Mouse (Mus musculus): ENCODE measurements around the gene Gm37240. TPM values are rescaled to one million over a fixed set of nuclear protein-coding genes. Genes with fewer than 3 reads are reported as not detected.

Gene Gm37240
- polyA plus RNA-seq, 1 experiment from 2014 or later, result 0.48 TPM

- no peaks in the 10 kb centered on the region for H3K4me1 ChIP-seq
- H3K27ac ChIP-seq, result no peak overlapping the region
- H3K4me2 ChIP-seq, result no peak overlapping the region
- H3K9me3 ChIP-seq (replicated peaks), result peaks cover 9% of the 10 kb centered on the region; the same call in 1 of the 2 replicates
- H3K36me3 ChIP-seq (ENCODE audit: poor library complexity, severe bottlenecking), result no peaks in the 10 kb centered on the region
- no peak overlapping the region for H3K9ac ChIP-seq
- 77% methylated on average over 6 of the region's 9 CpGs for WGBS
- H3K4me3 ChIP-seq, result no peak overlapping the region
- no peaks in the 10 kb centered on the region for H3K27me3 ChIP-seq
- no peak for ATAC-seq
Measured at GRCm38 (mm10) chr3:84603212-84603611, 1284.1 kb downstream of the Gm37240 start.

DNA sequence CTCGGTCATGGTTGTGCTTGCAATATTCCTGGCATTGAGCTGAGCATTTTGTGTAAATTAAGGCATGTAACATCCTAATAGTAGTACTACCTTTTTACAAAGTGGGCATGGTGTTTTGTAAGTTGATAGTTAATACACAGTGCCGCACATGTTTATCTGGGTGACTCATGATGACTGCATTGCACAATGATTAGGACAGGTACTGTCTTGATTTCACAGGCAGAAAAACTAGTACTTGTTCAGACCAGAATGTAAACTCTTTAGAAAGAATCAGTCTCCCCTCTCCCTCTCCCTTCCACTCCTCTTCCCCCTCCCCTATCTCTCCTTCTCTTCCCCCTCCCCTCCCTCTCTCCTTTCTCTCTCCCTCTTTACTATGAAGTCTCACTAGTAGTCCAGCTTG, 1284.6 kb downstream of the Gm37240 start:
- no peak overlapping the region for H3K27ac ChIP-seq
- H3K4me3 ChIP-seq, result no peak overlapping the region
- H3K9ac ChIP-seq, result no peak overlapping the region
- H3K36me3 ChIP-seq (ENCODE audit: poor library complexity, severe bottlenecking), result no peaks in the 10 kb centered on the region
- peaks cover 9% of the 10 kb centered on the region; the same call in 1 of the 2 replicates for H3K9me3 ChIP-seq (replicated peaks)
- no peak for ATAC-seq
- no peak overlapping the region for H3K4me2 ChIP-seq
- H3K27me3 ChIP-seq, result no peaks in the 10 kb centered on the region
- no peaks in the 10 kb centered on the region for H3K4me1 ChIP-seq
- 92% methylated on average over 2 of the region's 2 CpGs for WGBS

- Histone ChIP-seq H3K36me3 (ENCODE audit: poor library complexity, severe bottlenecking) (no peaks in the 10 kb centered on the region), H3K4me3 (no peak overlapping the region), H3K9ac (no peak overlapping the region), H3K4me2 (no peak overlapping the region), H3K27me3 (0 out of 2 replicates have a peak, but pooled peaks cover 4% of the 10 kb centered on the region), H3K27ac (no peak overlapping the region), H3K4me1 (no peaks in the 10 kb centered on the region), H3K9me3 (replicated peaks) (peaks cover 9% of the 10 kb centered on the region; the same call in 1 of the 2 replicates)
- no peak for ATAC-seq
- 86% methylated on average over 9 of the region's 9 CpGs for WGBS
Measured at GRCm38 (mm10) chr3:84601870-84602495, 1285.3 kb downstream of the Gm37240 start.

DNA sequence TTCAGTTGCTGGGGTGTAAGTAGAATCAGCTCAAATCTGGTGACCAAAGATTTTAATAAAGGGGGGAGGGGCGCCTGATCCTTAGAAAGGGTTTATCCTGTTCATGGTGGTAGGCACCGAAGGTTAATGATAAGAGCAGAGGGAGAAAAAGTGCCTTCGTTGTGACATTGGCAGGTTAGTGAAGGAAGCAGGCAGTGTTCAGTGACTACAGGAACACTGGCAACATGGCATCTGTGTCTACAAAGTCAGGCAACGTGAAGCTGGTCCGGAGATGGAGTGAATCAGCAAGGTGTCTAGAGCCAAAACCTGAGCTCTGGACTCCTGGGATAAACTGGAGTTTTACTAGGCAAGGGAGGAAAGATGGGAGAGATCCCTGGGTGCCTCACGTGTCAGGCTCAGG, 1288.6 kb downstream of the Gm37240 start:
- H3K27me3 ChIP-seq, result peaks cover 9% of the 10 kb centered on the region
- H3K9ac ChIP-seq, result no peak overlapping the region
- no peak overlapping the region for H3K27ac ChIP-seq
- H3K9me3 ChIP-seq (replicated peaks), result no peaks in the 10 kb centered on the region
- no peak for ATAC-seq
- no peak overlapping the region for H3K4me2 ChIP-seq
- peaks cover 12% of the 10 kb centered on the region for H3K4me1 ChIP-seq
- H3K36me3 ChIP-seq (ENCODE audit: poor library complexity, severe bottlenecking), result no peaks in the 10 kb centered on the region
- H3K4me3 ChIP-seq, result no peak overlapping the region
- 84% methylated on average over 6 of the region's 6 CpGs for WGBS

DNA sequence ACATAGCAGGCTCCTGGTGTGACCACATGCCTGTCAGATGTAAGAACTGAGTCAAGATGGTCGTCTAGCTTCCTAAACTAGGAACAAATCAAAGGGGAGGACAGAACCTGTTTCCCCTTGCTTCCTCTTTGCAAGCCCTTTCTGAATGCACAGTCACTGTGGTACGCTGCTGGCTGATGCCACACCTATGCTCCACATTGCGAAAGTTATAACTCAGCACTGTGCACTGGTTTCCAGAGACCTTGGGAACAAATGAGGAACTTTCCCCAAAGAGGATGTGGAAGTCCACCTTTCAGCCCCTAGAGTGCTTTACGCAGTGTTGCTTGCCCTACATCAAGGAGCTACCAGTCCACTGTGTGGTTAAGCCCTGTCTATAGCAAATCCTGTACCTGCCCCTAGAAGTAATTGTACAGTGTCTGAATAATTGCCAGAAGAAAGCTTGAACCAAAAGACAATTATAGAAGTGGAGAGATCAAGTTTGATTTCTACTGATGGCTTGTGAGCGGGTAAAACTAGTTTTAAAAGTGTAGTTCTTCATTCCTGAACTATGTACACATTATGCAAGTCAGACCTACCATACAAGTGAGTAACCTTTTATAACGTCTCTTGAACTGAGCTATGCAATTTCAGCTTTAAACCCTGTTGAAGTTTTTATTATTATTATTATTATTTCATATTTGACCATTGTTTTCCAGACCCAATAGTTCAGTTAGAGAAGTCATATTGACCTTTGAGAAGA, 1289.2 kb downstream of the Gm37240 start:
- no peak overlapping the region for H3K27ac ChIP-seq
- WGBS, result 88% methylated on average over 6 of the region's 6 CpGs
- ATAC-seq, result no peak
- peaks cover 12% of the 10 kb centered on the region for H3K4me1 ChIP-seq
- H3K9me3 ChIP-seq (replicated peaks), result no peaks in the 10 kb centered on the region
- H3K9ac ChIP-seq, result no peak overlapping the region
- H3K27me3 ChIP-seq, result peaks cover 9% of the 10 kb centered on the region
- H3K36me3 ChIP-seq (ENCODE audit: poor library complexity, severe bottlenecking), result no peaks in the 10 kb centered on the region
- H3K4me3 ChIP-seq, result no peak overlapping the region
- H3K4me2 ChIP-seq, result no peak overlapping the region

- Histone ChIP-seq H3K9ac (no peak overlapping the region), H3K36me3 (ENCODE audit: poor library complexity, severe bottlenecking) (no peaks in the 10 kb centered on the region), H3K27me3 (peaks cover 9% of the 10 kb centered on the region), H3K4me3 (no peak overlapping the region), H3K27ac (no peak overlapping the region), H3K4me1 (peaks cover 12% of the 10 kb centered on the region), H3K4me2 (peak overlapping the region; percentile 44; the same call in 1 of the 2 replicates), H3K9me3 (replicated peaks) (no peaks in the 10 kb centered on the region)
- ATAC-seq, result peak; percentile 80; the same call in 1 of the 2 replicates
- 35% methylated on average over 5 of the region's 5 CpGs for WGBS
Measured at GRCm38 (mm10) chr3:84595677-84596234, 1291.6 kb downstream of the Gm37240 start.

DNA sequence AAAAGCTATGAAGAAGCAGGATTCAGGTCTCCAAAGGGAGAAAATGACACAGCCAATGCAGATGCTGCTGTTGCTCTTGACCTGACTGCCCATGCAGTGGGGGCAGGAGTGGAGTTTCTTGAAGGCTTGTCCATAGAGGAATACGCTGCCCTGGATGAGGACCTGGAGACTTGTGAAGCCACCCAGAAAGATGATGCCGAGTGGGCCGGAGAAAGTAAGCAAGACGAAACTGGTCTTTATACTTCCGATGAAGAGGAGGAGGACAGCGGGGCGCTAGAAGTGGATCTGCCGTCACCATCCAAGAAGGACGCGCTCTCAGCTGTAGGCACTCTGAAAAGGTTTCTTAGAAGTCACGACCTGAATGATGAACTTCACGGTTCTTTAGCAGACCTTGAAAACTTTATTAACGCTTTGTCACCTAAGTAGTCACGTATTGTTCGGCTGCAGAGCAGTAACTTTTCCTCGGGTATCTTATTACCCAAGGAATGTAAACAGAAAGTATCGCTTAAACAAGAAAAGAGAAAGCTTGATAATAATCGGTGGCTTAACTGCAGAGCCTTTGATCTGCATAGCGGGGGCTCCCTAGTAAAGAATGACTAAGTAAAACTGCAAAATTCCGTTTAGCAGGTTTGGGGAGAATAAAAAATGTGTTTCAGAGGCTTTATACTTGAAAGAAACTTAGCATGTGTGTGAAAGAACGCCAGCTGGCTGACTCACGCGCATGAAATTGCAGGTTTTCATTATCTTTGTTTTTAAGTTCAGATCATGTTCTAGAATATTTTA, 1292.2 kb downstream of the Gm37240 start:
- H3K27ac ChIP-seq, result no peak overlapping the region
- H3K9ac ChIP-seq, result no peak overlapping the region
- no peaks in the 10 kb centered on the region for H3K9me3 ChIP-seq (replicated peaks)
- peak overlapping the region; percentile 6; the same call in 1 of the 2 replicates for H3K4me3 ChIP-seq
- WGBS, result 14% methylated on average over 23 of the region's 23 CpGs
- peaks cover 12% of the 10 kb centered on the region for H3K4me1 ChIP-seq
- peaks cover 9% of the 10 kb centered on the region for H3K27me3 ChIP-seq
- H3K4me2 ChIP-seq, result peak overlapping the region; percentile 44
- no peaks in the 10 kb centered on the region for H3K36me3 ChIP-seq (ENCODE audit: poor library complexity, severe bottlenecking)
- ATAC-seq, result peak; percentile 36; the same call in 1 of the 2 replicates

GRCm38 (mm10) chr3:84593274-84593673, 1294.0 kb downstream of the Gm37240 start, which contains the start of gene Tigd4:
TSS of gene Tigd4 (plus strand) at chr3:84593574.
- ATAC-seq, result no peak
- Histone ChIP-seq H3K4me3 (no peak within 1 kb of the TSS), H3K27ac (no peak within 1 kb of the TSS), H3K9me3 (replicated peaks) (no peaks in the 10 kb centered on the region), H3K9ac (no peak within 1 kb of the TSS), H3K36me3 (ENCODE audit: poor library complexity, severe bottlenecking) (no peaks in the 10 kb centered on the region), H3K27me3 (peaks cover 9% of the 10 kb centered on the region), H3K4me1 (peaks cover 12% of the 10 kb centered on the region), H3K4me2 (no peak within 1 kb of the TSS)
- 91% methylated on average over 2 of the region's 2 CpGs for WGBS

DNA sequence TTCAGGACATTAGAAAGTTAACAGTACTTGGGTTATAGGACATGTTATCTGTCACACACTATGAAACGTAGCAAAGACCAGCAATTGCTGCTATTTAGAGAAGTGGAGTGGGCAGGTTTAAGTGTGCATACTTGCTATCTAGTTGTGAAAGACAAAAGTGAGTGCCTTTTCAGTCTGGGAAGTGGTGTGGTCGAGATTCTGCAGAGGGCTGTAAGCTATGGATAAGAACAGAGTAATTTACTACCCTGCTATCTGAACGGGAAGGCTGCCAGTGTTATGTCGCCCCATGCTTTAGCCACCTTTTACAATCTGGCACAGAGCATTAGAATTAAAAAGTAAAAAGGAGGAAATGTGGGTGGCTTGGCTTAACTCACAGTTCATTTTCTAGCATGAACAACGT, 1300.6 kb downstream of the Gm37240 start:
- Histone ChIP-seq H3K27ac (no peak overlapping the region), H3K9ac (no peak overlapping the region), H3K36me3 (ENCODE audit: poor library complexity, severe bottlenecking) (no peaks in the 10 kb centered on the region), H3K4me1 (peaks cover 12% of the 10 kb centered on the region), H3K9me3 (replicated peaks) (no peaks in the 10 kb centered on the region), H3K4me2 (no peak overlapping the region), H3K27me3 (no peaks in the 10 kb centered on the region), H3K4me3 (no peak overlapping the region)
- WGBS, result 57% methylated on average over 5 of the region's 5 CpGs
- ATAC-seq, result no peak

DNA sequence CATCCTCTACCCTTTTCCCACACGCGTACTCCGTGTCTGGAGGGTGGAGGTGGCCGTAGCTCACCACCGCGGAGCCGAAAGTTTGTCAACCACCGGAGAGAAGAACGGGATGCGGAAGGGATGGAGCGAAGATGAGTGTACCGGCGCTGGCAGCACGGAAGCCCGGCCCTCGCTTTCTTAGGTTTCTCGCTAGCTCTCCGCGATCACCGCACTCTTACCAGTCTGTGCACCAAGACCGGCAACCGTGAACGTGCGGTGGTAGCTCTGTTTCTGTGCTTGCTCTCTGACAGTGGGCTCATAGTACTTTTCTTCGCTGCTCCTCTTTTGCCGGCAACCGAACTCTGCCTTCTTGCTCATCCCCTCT, 1304.4 kb downstream of the Gm37240 start:
- Histone ChIP-seq H3K9ac (peak overlapping the region; percentile 83), H3K27me3 (no peaks in the 10 kb centered on the region), H3K4me3 (peak overlapping the region; percentile 81), H3K27ac (peak overlapping the region; percentile 84), H3K36me3 (ENCODE audit: poor library complexity, severe bottlenecking) (no peaks in the 10 kb centered on the region), H3K4me1 (peaks cover 31% of the 10 kb centered on the region), H3K4me2 (peak overlapping the region; percentile 95), H3K9me3 (replicated peaks) (no peaks in the 10 kb centered on the region)
- ATAC-seq, result peak; percentile 65
- 0% methylated on average over 27 of the region's 27 CpGs for WGBS

DNA sequence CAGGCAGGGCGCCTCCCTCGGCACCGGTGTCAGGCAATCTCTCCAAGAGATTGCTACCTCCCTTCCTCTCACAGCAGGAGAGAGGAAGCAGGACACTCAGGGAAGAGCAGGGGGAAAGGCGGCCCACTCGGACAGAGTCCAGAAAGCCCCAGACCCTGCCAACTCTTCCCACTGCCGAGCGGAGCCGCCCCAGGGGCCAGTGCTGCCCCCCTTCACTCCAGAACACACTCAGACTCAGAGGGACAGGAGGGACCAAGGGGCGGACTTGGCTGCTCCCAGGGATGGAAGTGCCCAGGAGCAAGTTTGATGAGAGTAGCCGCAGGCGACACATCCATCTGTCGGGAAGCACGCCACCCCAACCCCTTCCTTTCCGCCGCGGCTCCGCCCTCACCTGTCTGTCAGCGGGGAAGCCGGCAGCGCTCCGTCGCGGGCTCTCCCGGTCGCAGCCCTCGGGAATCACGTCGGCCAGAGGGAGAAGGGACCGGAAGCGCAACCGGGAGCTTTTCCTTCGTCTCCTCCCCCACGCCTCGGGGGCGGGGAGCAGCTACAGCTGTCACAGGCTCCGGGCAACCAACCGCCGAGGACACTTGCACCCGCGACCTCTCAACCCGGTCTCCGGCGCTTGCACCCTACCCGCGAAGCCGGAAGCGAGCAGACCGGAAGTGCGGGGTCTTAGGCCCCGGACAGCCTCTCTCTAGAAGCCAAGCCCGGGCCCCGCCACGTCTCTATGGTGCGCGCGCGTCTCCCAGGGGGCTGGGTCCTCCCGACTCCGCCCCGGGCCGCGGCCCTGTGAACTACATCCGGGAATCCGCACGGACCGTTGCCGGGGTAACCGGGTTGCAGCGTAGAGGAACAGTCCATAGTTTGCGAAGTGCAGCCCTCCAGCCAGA, 1305.0 kb downstream of the Gm37240 start, which contains the start of gene Arfip1:
TSS of gene Arfip1 (minus strand) at position 603 of the 890 bp plus-strand sequence.
- under 1% methylated on average over 68 of the region's 70 CpGs for WGBS
- peak within 1 kb of the TSS; percentile 81 for H3K4me3 ChIP-seq
- no peaks in the 10 kb centered on the region for H3K9me3 ChIP-seq (replicated peaks)
- peak; percentile 98 for ATAC-seq
- H3K4me1 ChIP-seq, result peaks cover 31% of the 10 kb centered on the region
- no peaks in the 10 kb centered on the region for H3K27me3 ChIP-seq
- H3K27ac ChIP-seq, result peak within 1 kb of the TSS; percentile 84
- no peaks in the 10 kb centered on the region for H3K36me3 ChIP-seq (ENCODE audit: poor library complexity, severe bottlenecking)
- H3K9ac ChIP-seq, result peak within 1 kb of the TSS; percentile 83
- peak within 1 kb of the TSS; percentile 95 for H3K4me2 ChIP-seq
